Mouse (Mus musculus): ENCODE results near the gene Tram2.

Gene Tram2

GRCm38 (mm10) chr1:20969642-20970041, 109.4 kb downstream of the Tram2 start:
- no peak for DNase-seq (ENCODE audit: low read depth)

- DNase-seq (ENCODE audit: low read depth), result no peak
Observed at GRCm38 (mm10) chr1:20954876-20955275, 124.2 kb downstream of the Tram2 start.

GRCm38 (mm10) chr1:20951799-20952198, 127.2 kb downstream of the Tram2 start:
- no peak for DNase-seq (ENCODE audit: low read depth)

- DNase-seq (ENCODE audit: low read depth), result peak; percentile 93
Observed at GRCm38 (mm10) chr1:20951300-20951763, 127.7 kb downstream of the Tram2 start, which contains the start of gene Efhc1. Gene Efhc1, plus strand, starts transcription at chr1:20951626.
